Mouse (Mus musculus) intestine, postnatal 0 days (tissue): ENCODE measurements at regions not wholly inside any gene's neighbourhood (a gene's known extent, or its start where the extent isn't known, plus 50 kb on each side); places are given as distances from the start of the nearest gene placed in this dataset.
"Not testable (repeated sequence)": the region's sequence is repeated elsewhere in the genome, so short reads cannot be mapped to it uniquely, and the experiment has no call there.

ENCODE experiments used
- ATAC-seq: fragments of 200-750 bp; cut with Nextera tagmentation; 2 replicates; pipeline ENCODE4 v1.8.0; 2017; ENCODE audit warnings: mild to moderate bottlenecking, moderate TSS enrichment, moderate library complexity
- H3K27ac ChIP-seq: fragments of 300-500 bp; sonication (generic); 2 replicates; pipeline ENCODE4 v1.5.1; 2014; ENCODE audit warnings: mild to moderate bottlenecking, low read depth, low read length, moderate library complexity
- H3K27me3 ChIP-seq: fragments of 300-500 bp; sonication (generic); replicated peaks from 2 replicates; pipeline ENCODE4 v1.6.1; 2014; ENCODE audit warnings: low read length, mixed read lengths; ENCODE audit not compliant: control insufficient read depth, insufficient read depth
- H3K36me3 ChIP-seq: fragments of 300-500 bp; sonication (generic); 2 replicates; pipeline ENCODE4 v1.6.1; 2014; ENCODE audit warnings: mild to moderate bottlenecking, moderate library complexity; ENCODE audit not compliant: control insufficient read depth, insufficient read depth
- H3K4me1 ChIP-seq: fragments of 300-500 bp; sonication (generic); replicated peaks from 2 replicates; pipeline ENCODE4 v1.6.1; 2014; ENCODE audit warnings: antibody characterized with exemption, low read length, mixed read lengths; ENCODE audit not compliant: control insufficient read depth, insufficient read depth
- H3K4me2 ChIP-seq: fragments of 300-500 bp; sonication (generic); replicated peaks from 2 replicates; pipeline ENCODE4 v1.6.1; 2014; ENCODE audit warnings: low read depth, mild to moderate bottlenecking, moderate library complexity
- H3K4me3 ChIP-seq: fragments of 300-500 bp; sonication (generic); 2 replicates; pipeline ENCODE4 v1.5.1; 2014; ENCODE audit warnings: low read depth, low read length
- H3K9ac ChIP-seq: fragments of 300-500 bp; sonication (generic); 2 replicates; pipeline ENCODE4 v1.6.1; 2014; ENCODE audit warnings: mild to moderate bottlenecking, low read depth, low read length
- H3K9me3 ChIP-seq: fragments of 300-500 bp; sonication (generic); 2 replicates; pipeline ENCODE4 v1.6.1; 2016; ENCODE audit warnings: mixed run types; ENCODE audit not compliant: control insufficient read depth
- CTCF ChIP-seq: sonication (generic); IDR thresholded peaks from 2 replicates; pipeline ENCODE4 v1.5.1; 2016; ENCODE audit warnings: low read depth, mild to moderate bottlenecking, control low read depth, antibody characterized with exemption, moderate library complexity
- WGBS: fragments of 180-500 bp; shearing (Covaris S2); extraction: QIAGEN DNeasy Blood & Tissue Kit; methylation state at CpG from one replicate; pipeline ENCODE4 v1.1.7; 2014; 5-methylcytosine and 5-hydroxymethylcytosine counted together

DNA sequence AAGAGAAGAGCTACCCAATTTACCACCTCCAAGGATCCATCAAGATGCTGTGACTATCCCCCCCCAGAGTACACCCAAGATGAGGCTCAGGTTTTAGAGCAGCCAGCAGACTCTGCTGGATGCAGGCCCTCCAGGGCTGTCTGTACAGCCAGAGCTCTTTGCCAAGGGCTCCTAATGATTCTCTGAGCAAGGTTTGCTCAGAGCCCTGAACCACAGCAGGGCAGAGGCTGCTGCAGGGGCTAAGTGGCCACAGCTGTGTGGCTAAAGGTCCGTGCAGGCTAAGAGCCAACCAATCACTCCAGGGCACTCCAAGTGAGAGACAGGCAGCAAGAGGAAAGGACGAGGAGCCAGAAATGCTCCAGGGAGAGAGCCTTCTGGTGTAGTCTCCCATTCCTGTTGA, 289.2 kb upstream of the Kdm8 start:
- WGBS: 45% methylated on average over 2 of the region's 2 CpGs
- no peaks in the 10 kb centered on the region for H3K9me3 ChIP-seq
- no peaks in the 10 kb centered on the region for H3K36me3 ChIP-seq
- ATAC-seq: no peak
- H3K9ac ChIP-seq: no peak overlapping the region
- H3K27ac ChIP-seq: no peak overlapping the region
- H3K4me3 ChIP-seq: no peak overlapping the region
- H3K4me1 ChIP-seq: no peaks in the 10 kb centered on the region
- no peaks in the 10 kb centered on the region; the same call in 1 of the 2 replicates for H3K27me3 ChIP-seq
- H3K4me2 ChIP-seq: no peak overlapping the region
- TF ChIP-seq CTCF: no peak

DNA sequence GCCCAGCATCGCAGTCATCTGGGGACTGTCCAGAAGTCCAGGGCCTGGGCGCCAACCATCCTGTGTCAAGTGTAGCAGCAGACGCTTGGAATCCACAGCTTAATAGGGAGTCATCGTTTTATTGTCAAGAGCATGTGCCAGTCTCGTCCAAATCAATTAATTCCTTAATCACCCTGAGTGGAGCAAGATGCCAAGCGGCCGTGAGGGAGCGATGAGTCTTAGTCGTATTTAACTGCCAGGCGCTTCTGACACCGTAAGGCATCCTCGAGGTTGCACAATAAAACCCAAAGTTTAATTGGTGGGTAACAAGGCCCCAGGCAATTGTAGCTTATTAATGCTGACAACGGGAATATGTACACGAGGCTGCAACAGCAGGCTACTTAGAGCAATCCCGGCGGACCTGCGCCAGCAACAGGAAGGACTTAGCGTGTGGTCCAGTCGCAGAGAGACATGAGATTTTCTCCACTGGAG, 277.6 kb upstream of the Kdm8 start:
- no peaks in the 10 kb centered on the region for H3K36me3 ChIP-seq
- no peak overlapping the region for H3K4me3 ChIP-seq
- no peaks in the 10 kb centered on the region for H3K9me3 ChIP-seq
- ATAC-seq: no peak
- H3K4me2 ChIP-seq: no peak overlapping the region
- no peaks in the 10 kb centered on the region for H3K27me3 ChIP-seq
- H3K4me1 ChIP-seq: no peaks in the 10 kb centered on the region
- no peak for TF ChIP-seq CTCF
- H3K27ac ChIP-seq: no peak overlapping the region
- no peak overlapping the region for H3K9ac ChIP-seq
- WGBS: 88% methylated on average over 19 of the region's 19 CpGs

DNA sequence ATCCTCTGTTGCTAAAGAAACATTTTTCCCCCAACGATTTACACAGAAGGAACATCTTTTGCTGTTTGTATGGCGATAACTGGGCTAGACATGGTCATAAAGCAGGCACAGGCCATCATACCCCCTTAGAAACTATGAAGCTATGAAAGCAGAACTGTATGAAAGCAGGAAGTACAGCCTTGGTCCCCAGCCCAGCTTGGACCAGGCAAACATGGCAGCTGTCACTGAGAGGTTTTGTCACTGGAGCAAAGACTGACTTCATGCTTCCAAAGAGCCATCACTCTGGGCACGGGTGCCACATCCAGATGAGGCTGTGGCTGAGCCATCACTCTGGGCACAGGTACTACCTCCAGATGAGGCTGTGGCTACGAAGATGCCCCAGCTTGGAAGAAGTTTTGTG, 276.8 kb upstream of the Kdm8 start:
- no peak for ATAC-seq
- H3K4me3 ChIP-seq: no peak overlapping the region
- H3K36me3 ChIP-seq: no peaks in the 10 kb centered on the region
- H3K4me2 ChIP-seq: no peak overlapping the region
- H3K9ac ChIP-seq: no peak overlapping the region
- no peaks in the 10 kb centered on the region for H3K4me1 ChIP-seq
- H3K9me3 ChIP-seq: no peaks in the 10 kb centered on the region
- H3K27ac ChIP-seq: no peak overlapping the region
- H3K27me3 ChIP-seq: no peaks in the 10 kb centered on the region
- no peak for TF ChIP-seq CTCF
- 84% methylated on average over 4 of the region's 4 CpGs for WGBS

DNA sequence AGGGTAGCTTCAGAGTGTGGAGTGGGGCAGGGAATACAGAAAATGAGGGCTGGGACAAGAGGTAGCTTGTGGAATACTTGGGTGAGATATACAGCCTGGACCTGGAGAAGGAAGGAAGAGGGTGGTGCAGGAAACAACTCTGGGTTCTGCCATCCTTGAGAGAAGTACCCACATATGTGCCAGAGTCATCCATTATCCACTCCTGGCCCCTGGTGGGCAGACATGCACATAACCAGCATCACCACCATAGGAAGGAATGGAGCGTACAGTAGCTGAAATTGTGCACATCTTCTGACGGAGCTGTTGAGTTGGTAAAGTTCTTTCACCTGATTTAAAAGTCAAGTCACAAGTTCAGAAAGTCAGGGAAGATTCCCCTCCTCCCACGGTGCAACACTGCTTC, 262.9 kb upstream of the Kdm8 start:
- 83% methylated on average over 3 of the region's 3 CpGs for WGBS
- Histone ChIP-seq H3K4me2 (no peak overlapping the region), H3K27me3 (no peaks in the 10 kb centered on the region), H3K4me3 (no peak overlapping the region), H3K27ac (no peak overlapping the region), H3K4me1 (no peaks in the 10 kb centered on the region), H3K9me3 (no peaks in the 10 kb centered on the region), H3K9ac (no peak overlapping the region), H3K36me3 (no peaks in the 10 kb centered on the region)
- peak; percentile 79 for TF ChIP-seq CTCF
- no peak for ATAC-seq

DNA sequence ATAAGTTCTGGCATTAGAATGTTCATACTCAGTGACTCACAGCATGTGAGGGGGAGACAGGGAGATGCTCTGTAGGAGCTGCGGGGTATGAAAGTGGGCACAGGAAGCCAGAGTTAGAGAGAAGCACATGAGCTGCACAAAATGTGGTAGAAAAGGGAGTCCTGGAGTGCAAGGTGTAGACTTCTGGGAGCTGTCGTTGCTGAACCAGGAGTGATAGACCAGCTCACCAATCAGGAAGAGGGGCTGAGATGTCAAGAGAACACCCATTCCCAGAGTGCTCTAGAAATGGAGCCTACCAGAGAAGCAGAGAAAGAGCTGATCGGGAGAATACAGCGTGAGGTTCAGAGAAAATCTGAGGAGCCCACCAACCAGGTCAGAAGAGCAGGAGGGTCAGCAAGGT, 262.2 kb upstream of the Kdm8 start:
- Histone ChIP-seq H3K27ac (no peak overlapping the region), H3K9ac (no peak overlapping the region), H3K4me2 (no peak overlapping the region), H3K9me3 (no peaks in the 10 kb centered on the region), H3K4me1 (no peaks in the 10 kb centered on the region), H3K36me3 (no peaks in the 10 kb centered on the region), H3K27me3 (no peaks in the 10 kb centered on the region), H3K4me3 (no peak overlapping the region)
- TF ChIP-seq CTCF: no peak
- ATAC-seq: no peak
- WGBS: 85% methylated on average over 4 of the region's 4 CpGs

DNA sequence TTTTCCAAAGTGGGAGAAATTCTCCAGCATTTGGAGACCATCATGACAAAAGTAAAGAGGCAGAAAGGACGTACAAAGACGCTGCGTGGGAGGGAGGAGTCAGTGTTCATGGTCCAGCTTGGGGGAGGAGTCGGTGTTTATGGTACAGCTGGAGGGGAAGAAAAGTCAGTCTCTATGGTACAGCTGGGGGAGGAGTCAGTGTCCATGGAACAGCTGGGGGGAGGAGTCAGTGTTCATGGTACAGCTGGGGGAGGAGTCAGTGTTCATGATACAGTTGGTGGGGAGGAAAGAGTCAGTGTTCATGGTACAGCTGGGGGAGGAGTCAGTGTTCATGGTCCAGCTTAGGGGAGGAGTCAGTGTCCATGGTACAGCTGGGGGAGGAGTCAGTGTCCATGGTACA, 261.5 kb upstream of the Kdm8 start:
- H3K36me3 ChIP-seq, H3K9me3 ChIP-seq, H3K4me1 ChIP-seq, H3K4me3 ChIP-seq, ATAC-seq, H3K9ac ChIP-seq, H3K27ac ChIP-seq, H3K27me3 ChIP-seq, H3K4me2 ChIP-seq: not testable (repeated sequence)
- 83% methylated on average over 4 of the region's 4 CpGs for WGBS

DNA sequence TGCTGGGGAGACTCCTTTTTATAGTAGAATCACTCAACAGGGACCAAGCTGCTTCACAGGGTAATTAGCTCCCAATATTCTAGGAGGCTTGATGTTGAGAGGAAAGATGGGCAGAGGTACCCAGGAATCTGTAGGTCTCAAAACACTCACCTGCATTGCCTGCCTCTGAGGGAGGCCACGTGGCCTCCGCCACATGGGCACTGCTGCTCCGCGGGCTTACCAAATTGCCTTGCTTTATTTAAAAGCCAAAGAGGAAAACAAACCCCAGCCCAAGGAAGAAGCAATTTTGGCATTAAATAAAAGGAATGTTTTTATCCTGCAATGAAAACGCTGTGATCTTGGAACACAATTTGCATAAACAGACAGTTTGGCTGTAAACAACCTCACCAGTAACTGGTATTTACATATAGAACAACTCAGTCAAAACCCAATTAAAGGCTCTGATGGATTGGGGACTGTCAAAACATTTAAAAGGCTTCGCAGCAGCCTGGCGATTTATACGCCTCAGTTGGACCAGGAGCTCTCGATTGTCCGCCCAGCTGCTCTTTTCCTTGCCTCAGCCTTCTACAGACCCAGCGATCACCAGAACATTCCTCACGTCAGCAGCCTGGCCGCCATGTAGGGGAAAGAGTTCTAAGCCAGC, 259.3 kb upstream of the Kdm8 start:
- TF ChIP-seq CTCF: no peak
- Histone ChIP-seq H3K27me3 (no peaks in the 10 kb centered on the region), H3K9ac (no peak overlapping the region)

More for the DNA sequence above, 259.3 kb upstream of the Kdm8 start:
- no peak overlapping the region for H3K4me2 ChIP-seq
- no peak for ATAC-seq
- H3K36me3 ChIP-seq: no peaks in the 10 kb centered on the region
- H3K9me3 ChIP-seq: no peaks in the 10 kb centered on the region
- H3K4me1 ChIP-seq: no peaks in the 10 kb centered on the region
- 76% methylated on average over 13 of the region's 13 CpGs for WGBS
- H3K4me3 ChIP-seq: no peak overlapping the region
- H3K27ac ChIP-seq: no peak overlapping the region
